Mouse (Mus musculus): ENCODE data around the gene Gpc6. TPM values are rescaled to one million over a fixed set of nuclear protein-coding genes. Genes with fewer than 3 reads are reported as not detected.

The Gpc6 gene
- polyA plus RNA-seq, 1 experiment from 2014 or later, result 18.8 TPM

DNA sequence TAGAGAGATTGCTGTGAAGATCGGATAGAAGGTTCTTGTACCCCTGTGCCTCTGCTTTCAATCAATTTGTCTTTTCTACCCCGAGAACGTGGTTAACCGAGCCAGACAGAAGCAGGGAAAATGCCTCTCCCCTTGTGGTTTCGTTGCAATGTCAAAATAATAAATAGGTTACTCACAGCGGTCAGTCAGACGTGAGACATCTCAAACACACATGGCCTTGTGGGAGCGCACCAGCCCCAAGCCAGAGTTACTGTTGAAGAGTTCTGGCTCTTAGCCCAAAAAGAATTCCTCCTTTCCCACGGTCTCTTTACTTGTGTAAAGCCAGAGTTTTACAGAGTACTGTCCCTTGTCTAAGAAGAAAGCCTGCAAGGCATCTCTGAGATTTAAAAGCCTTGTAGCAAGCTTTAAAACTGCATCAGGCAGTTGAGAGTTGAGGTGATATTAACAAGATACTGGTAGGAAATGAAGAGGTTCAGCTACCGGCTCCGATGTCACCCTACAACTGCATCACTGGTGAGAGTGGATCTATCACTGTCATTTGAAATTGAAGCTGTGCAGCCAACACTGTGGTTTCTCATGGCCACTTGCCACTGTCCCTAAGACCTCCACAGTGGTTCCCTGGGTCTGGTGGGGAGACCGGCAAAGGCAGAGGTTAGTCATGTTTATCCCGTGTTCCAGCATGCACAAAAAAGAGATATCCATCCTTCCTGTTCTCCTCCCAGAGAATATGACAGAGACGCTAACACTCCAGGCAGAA is 916.9 kb downstream of the Gpc6 start:
- Histone ChIP-seq H3K9ac (ENCODE audit: low read depth, low read length) (no peak overlapping the region), H3K4me1 (replicated peaks; ENCODE audit: control insufficient read depth, insufficient read depth, low read length) (no peaks in the 10 kb centered on the region), H3K4me2 (no peak overlapping the region), H3K27me3 (replicated peaks; ENCODE audit: control insufficient read depth, insufficient read depth, low read length) (no peaks in the 10 kb centered on the region), H3K36me3 (ENCODE audit: control insufficient read depth, insufficient read depth, low read length) (no peaks in the 10 kb centered on the region), H3K9me3 (ENCODE audit: control insufficient read depth, low read length) (no peaks in the 10 kb centered on the region), H3K27ac (ENCODE audit: low read depth, low read length) (no peak overlapping the region), H3K4me3 (ENCODE audit: low read depth, low read length) (no peak overlapping the region)
- 60% methylated on average over 14 of the region's 14 CpGs for WGBS
- no peak for ATAC-seq (replicated peaks; ENCODE audit: low FRiP score)
- DNase-seq (ENCODE audit: low spot score), result no peak

DNA sequence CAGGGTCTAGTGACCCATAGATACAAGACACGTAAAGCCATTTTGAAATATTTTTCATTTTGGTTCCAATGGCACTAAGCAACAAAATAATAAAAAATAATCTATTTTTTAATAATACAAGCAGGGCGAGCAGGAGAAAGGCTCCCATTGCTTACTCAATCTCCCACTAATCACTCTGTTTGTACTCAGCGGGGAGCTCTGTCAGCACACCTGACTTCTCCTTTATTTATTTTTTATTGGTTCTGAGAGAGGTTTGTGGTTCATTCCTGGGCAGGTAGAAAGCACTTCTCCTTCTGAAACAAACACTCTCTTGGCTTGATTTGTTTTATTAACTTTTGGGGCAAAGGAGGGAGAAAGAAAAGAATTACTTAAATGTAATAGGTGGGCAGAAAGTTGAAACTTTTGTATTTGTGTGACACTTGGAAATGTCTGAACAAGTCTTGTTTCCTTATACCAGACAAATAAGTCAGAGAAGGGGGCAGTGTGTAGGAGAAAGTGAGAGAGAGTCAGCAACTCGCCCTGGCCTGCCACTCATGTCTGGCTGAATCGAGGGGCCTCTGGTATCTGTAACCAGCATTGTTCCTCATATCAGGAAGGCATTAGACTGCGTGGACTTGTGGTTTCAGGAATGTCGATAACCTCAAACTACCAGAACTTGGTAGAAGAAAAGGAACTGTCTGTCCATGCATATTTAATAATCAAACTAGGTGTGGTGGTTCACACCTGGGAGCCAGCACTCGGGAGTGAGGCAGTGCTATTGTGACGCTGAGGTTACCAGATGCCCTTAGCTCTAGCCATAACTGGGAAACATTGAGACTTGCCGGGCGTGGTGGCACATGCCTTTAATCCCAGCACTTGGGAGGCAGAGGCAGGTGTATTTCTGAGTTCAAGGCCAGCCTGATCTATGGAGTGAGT is 924.7 kb downstream of the Gpc6 start:
- Histone ChIP-seq H3K4me2 (no peak overlapping the region), H3K9me3 (ENCODE audit: control insufficient read depth, low read length) (no peaks in the 10 kb centered on the region; the same call in 1 of the 2 replicates), H3K4me1 (replicated peaks; ENCODE audit: control insufficient read depth, insufficient read depth, low read length) (no peaks in the 10 kb centered on the region), H3K4me3 (ENCODE audit: low read depth, low read length) (no peak overlapping the region), H3K27me3 (replicated peaks; ENCODE audit: control insufficient read depth, insufficient read depth, low read length) (no peaks in the 10 kb centered on the region), H3K27ac (ENCODE audit: low read depth, low read length) (no peak overlapping the region), H3K9ac (ENCODE audit: low read depth, low read length) (no peak overlapping the region), H3K36me3 (ENCODE audit: control insufficient read depth, insufficient read depth, low read length) (no peaks in the 10 kb centered on the region)
- no peak for ATAC-seq (replicated peaks; ENCODE audit: low FRiP score)
- 76% methylated on average over 11 of the region's 11 CpGs for WGBS
- no peak for DNase-seq (ENCODE audit: low spot score)

DNA sequence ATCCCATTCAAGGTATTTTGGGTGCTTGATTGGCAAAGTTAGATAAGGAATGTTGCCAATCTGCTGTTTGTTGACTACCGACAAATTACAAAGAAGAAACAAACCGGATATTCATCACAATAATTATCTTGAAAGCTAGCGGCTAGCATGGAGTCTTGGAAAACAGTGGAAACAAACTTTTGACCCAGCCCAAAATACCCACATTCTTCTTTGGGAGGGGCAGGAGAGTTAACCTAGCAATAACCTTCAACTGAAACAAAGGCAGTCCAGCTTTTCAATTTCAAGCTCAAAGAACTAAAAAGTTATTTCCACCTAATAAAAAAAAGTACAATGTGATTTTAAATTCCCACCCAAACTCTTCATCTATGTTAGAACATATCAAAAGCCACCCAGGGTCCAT is 927.2 kb downstream of the Gpc6 start:
- Histone ChIP-seq H3K4me2 (no peak overlapping the region), H3K4me3 (ENCODE audit: low read depth, low read length) (no peak overlapping the region), H3K27ac (ENCODE audit: low read depth, low read length) (no peak overlapping the region), H3K4me1 (replicated peaks; ENCODE audit: control insufficient read depth, insufficient read depth, low read length) (no peaks in the 10 kb centered on the region), H3K9ac (ENCODE audit: low read depth, low read length) (no peak overlapping the region), H3K9me3 (ENCODE audit: control insufficient read depth, low read length) (no peaks in the 10 kb centered on the region; the same call in 1 of the 2 replicates), H3K27me3 (replicated peaks; ENCODE audit: control insufficient read depth, insufficient read depth, low read length) (no peaks in the 10 kb centered on the region), H3K36me3 (ENCODE audit: control insufficient read depth, insufficient read depth, low read length) (no peaks in the 10 kb centered on the region)
- DNase-seq (ENCODE audit: low spot score) (no peak), ATAC-seq (replicated peaks; ENCODE audit: low FRiP score) (no peak)
- 91% methylated on average over 3 of the region's 3 CpGs for WGBS

DNA sequence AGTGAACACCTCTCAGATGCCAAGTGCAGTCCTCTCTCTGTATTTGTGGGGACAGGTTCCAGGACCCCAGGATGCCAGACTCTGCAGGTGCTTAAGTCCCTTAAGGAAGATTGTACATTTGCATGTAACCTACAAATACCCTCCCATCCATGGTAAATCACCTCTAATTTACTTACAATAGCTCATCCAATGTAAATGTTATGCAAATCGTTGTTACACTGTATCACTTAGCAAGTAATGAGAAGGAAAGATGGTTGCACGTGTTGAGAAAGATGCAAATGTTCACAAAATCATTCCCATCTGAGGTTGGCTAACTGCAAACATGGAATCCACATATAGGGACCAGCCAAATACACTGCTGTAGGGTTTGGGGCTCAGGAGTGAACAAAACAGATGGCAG is 927.7 kb downstream of the Gpc6 start:
- no peaks in the 10 kb centered on the region; the same call in 1 of the 2 replicates for H3K9me3 ChIP-seq (ENCODE audit: control insufficient read depth, low read length)
- no peak for ATAC-seq (replicated peaks; ENCODE audit: low FRiP score)
- whole genome bisulfite sequencing, result 77% methylated on average over 2 of the region's 2 CpGs
- H3K27ac ChIP-seq (ENCODE audit: low read depth, low read length), result no peak overlapping the region
- H3K36me3 ChIP-seq (ENCODE audit: control insufficient read depth, insufficient read depth, low read length), result no peaks in the 10 kb centered on the region
- no peak overlapping the region for H3K4me3 ChIP-seq (ENCODE audit: low read depth, low read length)
- H3K27me3 ChIP-seq (replicated peaks; ENCODE audit: control insufficient read depth, insufficient read depth, low read length), result no peaks in the 10 kb centered on the region
- H3K4me1 ChIP-seq (replicated peaks; ENCODE audit: control insufficient read depth, insufficient read depth, low read length), result no peaks in the 10 kb centered on the region
- no peak overlapping the region for H3K4me2 ChIP-seq
- no peak overlapping the region for H3K9ac ChIP-seq (ENCODE audit: low read depth, low read length)
- no peak for DNase-seq (ENCODE audit: low spot score)

DNA sequence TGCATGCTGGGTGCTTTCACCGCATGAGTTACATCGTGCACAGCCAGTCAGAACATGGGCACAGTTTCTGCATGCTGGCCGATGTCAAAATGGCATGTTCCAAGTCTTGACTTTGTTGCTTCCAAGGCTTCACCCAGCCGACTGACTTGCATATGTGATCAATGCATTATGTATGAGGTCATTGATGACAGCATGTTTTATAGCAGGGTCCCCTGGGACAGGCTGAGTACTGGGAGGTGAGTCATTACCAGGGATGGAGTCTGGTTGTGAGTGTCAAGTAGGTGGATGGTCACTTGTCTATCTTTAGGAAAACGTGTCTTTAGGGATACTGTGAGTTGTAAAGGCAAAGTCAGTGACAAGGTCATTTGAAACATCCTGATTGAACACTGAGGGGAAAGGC is 929.4 kb downstream of the Gpc6 start:
- H3K27me3 ChIP-seq (replicated peaks; ENCODE audit: control insufficient read depth, insufficient read depth, low read length), result no peaks in the 10 kb centered on the region
- DNase-seq (ENCODE audit: low spot score) (no peak), ATAC-seq (replicated peaks; ENCODE audit: low FRiP score) (no peak)
- H3K27ac ChIP-seq (ENCODE audit: low read depth, low read length), result no peak overlapping the region
- H3K4me2 ChIP-seq, result no peak overlapping the region
- 87% methylated on average over 5 of the region's 5 CpGs for WGBS
- H3K4me3 ChIP-seq (ENCODE audit: low read depth, low read length), result no peak overlapping the region
- no peaks in the 10 kb centered on the region for H3K36me3 ChIP-seq (ENCODE audit: control insufficient read depth, insufficient read depth, low read length)
- H3K9me3 ChIP-seq (ENCODE audit: control insufficient read depth, low read length), result no peaks in the 10 kb centered on the region; the same call in 1 of the 2 replicates
- H3K9ac ChIP-seq (ENCODE audit: low read depth, low read length), result no peak overlapping the region
- H3K4me1 ChIP-seq (replicated peaks; ENCODE audit: control insufficient read depth, insufficient read depth, low read length), result no peaks in the 10 kb centered on the region

DNA sequence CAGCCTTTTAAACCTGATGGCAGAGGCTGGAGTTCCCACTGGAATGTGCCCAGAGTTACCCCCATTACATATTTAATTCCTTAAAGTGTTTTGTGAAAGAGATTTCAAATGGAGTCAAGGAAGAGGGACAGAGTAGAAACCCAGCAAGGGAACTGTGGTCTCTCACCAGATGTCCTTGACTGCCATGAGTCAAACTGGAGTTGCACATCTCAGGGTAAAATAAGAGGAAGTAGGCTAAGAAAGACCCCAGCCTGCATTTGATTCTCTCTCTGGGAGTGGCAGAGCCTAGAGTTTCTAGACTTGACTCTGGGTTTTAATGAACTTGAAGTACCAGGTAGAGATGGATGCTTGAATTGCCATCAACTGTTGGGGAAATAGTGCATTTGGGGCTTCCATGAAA is 946.2 kb downstream of the Gpc6 start:
- Histone ChIP-seq H3K9ac (ENCODE audit: low read depth, low read length) (no peak overlapping the region), H3K4me2 (no peak overlapping the region), H3K27ac (ENCODE audit: low read depth, low read length) (no peak overlapping the region), H3K27me3 (replicated peaks; ENCODE audit: control insufficient read depth, insufficient read depth, low read length) (no peaks in the 10 kb centered on the region), H3K4me1 (replicated peaks; ENCODE audit: control insufficient read depth, insufficient read depth, low read length) (no peaks in the 10 kb centered on the region), H3K4me3 (ENCODE audit: low read depth, low read length) (no peak overlapping the region), H3K9me3 (ENCODE audit: control insufficient read depth, low read length) (no peaks in the 10 kb centered on the region), H3K36me3 (ENCODE audit: control insufficient read depth, insufficient read depth, low read length) (no peaks in the 10 kb centered on the region)
- ATAC-seq (replicated peaks; ENCODE audit: low FRiP score), result no peak
- no peak for DNase-seq (ENCODE audit: low spot score)

GRCm38 (mm10) chr14:117879313-117879712 is 954.2 kb downstream of the Gpc6 start:
- Histone ChIP-seq H3K9me3 (ENCODE audit: control insufficient read depth, low read length) (no peaks in the 10 kb centered on the region), H3K4me3 (ENCODE audit: low read depth, low read length) (no peak overlapping the region), H3K27ac (ENCODE audit: low read depth, low read length) (no peak overlapping the region), H3K27me3 (replicated peaks; ENCODE audit: control insufficient read depth, insufficient read depth, low read length) (no peaks in the 10 kb centered on the region), H3K4me1 (replicated peaks; ENCODE audit: control insufficient read depth, insufficient read depth, low read length) (no peaks in the 10 kb centered on the region), H3K9ac (ENCODE audit: low read depth, low read length) (no peak overlapping the region), H3K36me3 (ENCODE audit: control insufficient read depth, insufficient read depth, low read length) (no peaks in the 10 kb centered on the region), H3K4me2 (no peak overlapping the region)
- DNase-seq (ENCODE audit: low spot score) (no peak), ATAC-seq (replicated peaks; ENCODE audit: low FRiP score) (no peak)
- 87% methylated on average over 9 of the region's 9 CpGs for WGBS

- no peaks in the 10 kb centered on the region for H3K4me1 ChIP-seq (replicated peaks; ENCODE audit: control insufficient read depth, insufficient read depth, low read length)
- ATAC-seq (replicated peaks; ENCODE audit: low FRiP score) (no peak), DNase-seq (ENCODE audit: low spot score) (no peak)
- WGBS, result 70% methylated on average over 6 of the region's 6 CpGs
- no peak overlapping the region for H3K9ac ChIP-seq (ENCODE audit: low read depth, low read length)
- H3K4me3 ChIP-seq (ENCODE audit: low read depth, low read length), result no peak overlapping the region
- H3K4me2 ChIP-seq, result no peak overlapping the region
- H3K27ac ChIP-seq (ENCODE audit: low read depth, low read length), result no peak overlapping the region
- no peaks in the 10 kb centered on the region for H3K36me3 ChIP-seq (ENCODE audit: control insufficient read depth, insufficient read depth, low read length)
- H3K9me3 ChIP-seq (ENCODE audit: control insufficient read depth, low read length), result no peaks in the 10 kb centered on the region
- H3K27me3 ChIP-seq (replicated peaks; ENCODE audit: control insufficient read depth, insufficient read depth, low read length), result no peaks in the 10 kb centered on the region
These were observed 956.0 kb downstream of the Gpc6 start for GRCm38 (mm10) chr14:117881112-117881511.

All from liver, embryonic 11.5 days (tissue).